Mouse (Mus musculus) thymus, postnatal 14 days (tissue): ENCODE measurements around the gene March9.
A peak's percentile ranks its signal among the peaks of the same experiment; 100 is the strongest.

Source experiments
- DNase-seq: peaks from one replicate; pipeline ENCODE4 v3.0.0; 2021

March9 gene

GRCm38 (mm10) chr10:127059968-127060916, at the start of gene March9:
March9 (minus strand) TSS chr10:127060184.
- peak; percentile 89 for DNase-seq

GRCm38 (mm10) chr10:127108262-127108583, 48.2 kb upstream of the March9 start:
- no peak for DNase-seq

DNA sequence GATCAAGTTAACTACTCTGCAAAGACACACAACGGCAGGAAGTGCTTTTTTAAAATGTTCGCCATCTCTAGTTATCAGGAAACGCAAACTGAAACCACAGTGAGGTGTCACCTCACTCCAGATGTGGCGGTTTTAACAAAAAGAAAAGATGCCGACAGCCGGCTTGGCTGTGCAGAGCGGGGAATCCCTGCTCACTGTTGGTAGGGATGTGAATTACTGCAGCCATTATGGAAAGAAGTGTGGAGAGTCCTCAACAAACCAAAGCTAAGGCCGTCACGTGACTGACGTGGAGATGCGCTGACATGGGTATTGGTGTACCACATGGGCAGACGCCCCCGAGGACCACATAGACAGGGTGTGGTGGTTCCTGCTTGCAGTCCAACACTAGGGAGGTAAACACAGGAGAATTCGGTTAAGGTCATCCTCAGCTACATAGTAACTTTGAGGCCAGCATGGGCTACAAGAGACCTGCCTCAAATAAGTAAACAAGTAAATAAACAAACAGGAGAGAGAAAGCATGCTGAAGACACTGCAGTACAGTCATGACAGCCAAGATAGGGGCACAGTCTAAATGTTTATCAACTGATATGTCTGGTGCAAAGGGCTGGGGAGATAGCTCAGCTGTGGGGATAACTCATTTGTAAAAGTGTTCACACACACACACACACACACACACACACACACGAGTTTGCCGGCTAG, 47.7 kb upstream of the March9 start:
- DNase-seq, result peak; percentile 55

DNA sequence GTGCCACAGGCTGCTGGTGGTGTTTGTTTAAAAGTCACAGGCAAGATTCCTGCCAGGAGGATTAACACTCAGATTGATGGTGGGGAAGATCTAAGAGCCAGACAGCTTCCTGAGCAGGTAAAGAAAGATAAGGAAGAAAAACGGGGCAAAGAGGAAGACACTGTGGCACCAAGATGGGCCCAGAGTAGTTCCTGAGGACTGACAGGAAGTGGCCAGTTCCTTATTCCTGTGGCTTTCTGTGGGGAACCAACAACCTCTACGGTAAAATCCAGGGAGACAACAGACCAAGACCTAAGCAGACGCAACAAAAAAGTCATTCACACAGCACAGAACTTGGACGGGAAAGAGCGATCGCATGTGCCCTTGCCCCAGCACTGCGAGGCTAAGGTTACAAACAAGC, 43.6 kb upstream of the March9 start:
- no peak for DNase-seq

GRCm38 (mm10) chr10:127101151-127101550, 41.2 kb upstream of the March9 start:
- DNase-seq, result no peak

DNA sequence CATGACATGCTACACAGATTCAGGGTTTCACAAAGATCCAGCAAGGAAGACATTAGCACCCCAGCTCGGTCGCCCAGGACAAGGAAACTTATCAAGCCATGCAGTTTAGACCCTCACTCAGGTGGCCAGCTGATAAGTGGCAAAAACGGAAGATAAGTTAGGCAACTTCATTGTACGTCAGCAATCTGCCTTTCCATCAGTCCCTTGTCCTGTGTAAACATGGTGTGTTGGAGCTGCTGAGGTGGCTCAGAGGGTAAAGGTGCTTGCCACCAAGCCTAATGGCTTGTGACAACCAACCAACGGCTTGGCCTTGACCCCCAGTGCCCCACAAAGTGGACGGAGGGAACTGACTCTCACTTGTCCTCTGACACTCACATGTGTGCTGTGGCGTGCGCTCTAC, 40.4 kb upstream of the March9 start:
- DNase-seq, result no peak

- DNase-seq, result no peak
Measured at GRCm38 (mm10) chr10:127099868-127100267, 39.9 kb upstream of the March9 start.

DNA sequence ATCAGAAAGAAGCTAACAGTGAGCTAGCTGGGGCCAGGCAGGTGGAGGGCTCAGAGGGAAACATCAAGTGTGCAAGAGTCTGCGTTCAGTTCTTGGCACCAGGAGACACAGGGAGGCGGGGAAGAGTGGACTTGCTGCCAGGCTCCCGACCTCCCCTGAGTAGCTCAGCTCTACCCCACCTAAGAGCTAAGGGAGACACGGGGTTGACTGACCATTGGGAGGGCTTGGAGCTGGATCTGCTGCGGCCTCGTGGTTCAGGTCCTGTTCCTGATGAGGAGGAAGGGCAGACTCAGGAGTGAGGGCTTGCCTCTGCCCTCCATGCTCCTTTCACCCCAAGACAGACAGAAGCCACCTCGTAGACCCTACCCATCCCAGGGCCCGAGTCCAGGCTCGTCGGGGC, 39.2 kb upstream of the March9 start:
- DNase-seq, result no peak

- no peak for DNase-seq
Measured at GRCm38 (mm10) chr10:127098514-127098913, 38.5 kb upstream of the March9 start.

DNA sequence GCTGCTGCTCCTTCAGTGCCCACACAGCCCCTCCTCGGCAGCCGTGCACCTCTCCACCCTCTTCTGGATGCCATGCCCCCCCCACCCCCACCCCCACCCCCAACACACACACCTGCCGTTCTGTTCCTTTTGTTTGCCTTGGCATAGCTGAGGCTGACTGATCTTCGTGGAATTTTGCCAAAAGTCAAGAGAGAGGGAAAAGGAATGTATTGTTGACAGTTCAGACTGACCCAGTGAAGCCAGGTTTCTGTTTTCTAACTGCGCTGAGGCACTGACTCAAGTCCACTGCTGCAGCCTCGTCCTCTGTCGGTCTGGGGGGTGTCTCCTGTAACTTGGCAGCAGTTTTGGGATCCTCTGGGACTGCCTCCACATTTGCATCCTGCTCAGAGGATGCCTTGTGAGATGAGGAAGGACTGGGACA, 34.4 kb upstream of the March9 start:
- no peak for DNase-seq

DNA sequence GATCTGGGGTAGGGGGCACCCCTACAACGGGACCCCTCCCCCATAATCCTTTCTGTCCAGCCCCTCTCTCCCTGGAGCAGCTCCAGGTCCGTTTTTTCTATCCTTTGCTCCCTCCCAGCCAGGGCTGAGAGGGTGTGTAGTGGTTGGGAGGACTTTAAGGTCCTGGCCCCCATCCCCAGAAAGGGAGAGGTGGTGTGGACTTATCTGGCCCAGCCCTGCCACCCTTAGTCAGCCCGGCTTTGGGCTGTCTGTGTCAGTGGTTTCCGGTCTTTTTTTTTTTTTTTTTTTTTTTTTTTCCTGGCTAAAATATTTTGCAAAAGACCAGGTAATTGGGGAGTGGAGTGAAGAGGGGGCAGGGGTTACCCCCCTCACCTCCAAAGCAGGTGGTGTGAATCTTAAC, 32.8 kb upstream of the March9 start:
- no peak for DNase-seq

DNA sequence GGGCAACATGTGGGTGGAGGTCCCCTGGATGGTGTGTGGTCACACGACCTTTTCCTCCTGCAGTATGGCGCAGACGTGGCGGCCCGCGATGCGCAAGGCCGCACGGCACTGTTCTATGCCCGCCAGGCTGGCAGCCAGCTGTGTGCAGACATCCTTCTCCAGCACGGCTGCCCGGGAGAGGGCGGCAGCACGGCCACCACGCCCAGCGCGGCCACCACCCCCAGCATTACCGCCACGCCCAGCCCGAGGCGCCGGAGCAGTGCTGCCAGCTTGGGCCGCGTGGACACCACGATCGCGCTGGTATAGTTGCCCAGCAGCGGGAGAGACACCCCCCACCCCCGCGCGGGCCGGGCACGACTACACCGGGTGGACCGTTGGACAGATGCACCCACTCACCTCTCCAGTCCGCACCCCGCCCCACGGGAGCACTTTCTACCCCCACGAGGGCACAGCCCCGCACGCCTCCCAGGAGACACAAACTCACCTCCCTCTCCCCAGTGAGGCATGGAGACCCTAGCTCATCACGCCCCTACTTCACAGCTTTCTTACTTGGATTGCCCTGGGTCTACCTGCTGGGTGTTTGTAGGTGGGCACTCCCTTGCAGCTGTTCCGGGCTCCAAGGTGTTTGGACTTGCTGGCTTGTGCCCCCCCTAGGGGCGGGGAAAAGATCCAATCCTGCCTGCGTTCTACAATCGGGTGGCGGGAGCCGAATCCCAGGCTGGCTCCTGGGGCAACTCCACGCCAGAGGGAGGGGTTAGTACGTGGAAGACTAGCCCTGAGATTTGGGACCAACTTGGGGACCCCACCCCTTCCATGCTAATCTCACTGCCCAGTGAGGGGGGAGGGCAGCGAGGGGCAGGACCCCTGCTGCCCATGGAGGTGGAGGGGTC, 31.8 kb upstream of the March9 start:
- DNase-seq, result no peak

GRCm38 (mm10) chr10:127090560-127091411, 30.8 kb upstream of the March9 start:
- no peak for DNase-seq

- DNase-seq, result no peak
Measured at GRCm38 (mm10) chr10:127085633-127086032, 25.6 kb upstream of the March9 start.

GRCm38 (mm10) chr10:127085052-127085451, 25.1 kb upstream of the March9 start:
- no peak for DNase-seq

- no peak for DNase-seq
Measured at GRCm38 (mm10) chr10:127083915-127084306, 23.9 kb upstream of the March9 start.

DNA sequence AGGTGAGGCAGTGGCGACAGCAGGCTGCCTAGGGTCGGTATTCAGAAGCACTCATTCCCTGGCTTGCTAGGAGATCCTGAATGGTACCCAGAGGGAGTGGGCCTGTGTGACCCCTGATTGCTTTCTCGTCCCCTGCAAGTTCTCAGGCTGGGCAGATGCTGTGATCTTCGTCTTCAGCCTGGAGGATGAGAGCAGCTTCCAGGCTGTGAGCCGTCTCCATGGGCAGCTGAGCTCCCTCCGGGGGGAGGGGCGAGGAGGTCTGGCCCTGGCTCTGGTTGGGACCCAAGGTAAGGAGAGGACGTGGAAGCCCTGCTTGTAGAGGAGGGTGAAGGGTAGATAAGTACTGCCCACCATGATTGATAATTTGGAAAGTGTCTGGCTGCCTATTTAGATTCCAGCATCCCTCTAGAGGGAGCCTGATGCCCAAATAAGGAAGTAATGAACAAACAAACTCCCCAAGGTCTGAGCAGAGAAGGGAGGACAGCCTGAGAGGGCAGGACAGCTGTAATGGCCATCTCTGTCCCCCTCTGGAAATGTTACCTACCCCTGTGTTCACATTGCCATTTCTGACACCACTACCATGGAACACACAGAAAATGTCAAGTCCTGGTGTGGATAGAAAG, 23.4 kb upstream of the March9 start:
- DNase-seq, result no peak

GRCm38 (mm10) chr10:127081996-127082620, 22.1 kb upstream of the March9 start:
- DNase-seq, result no peak

GRCm38 (mm10) chr10:127080901-127081780, 21.2 kb upstream of the March9 start:
- DNase-seq, result no peak
